Mouse (Mus musculus): ENCODE measurements around the gene Sucla2. TPM values are rescaled to one million over a fixed set of nuclear protein-coding genes. Genes with fewer than 3 reads are reported as not detected.
"Not testable (repeated sequence)": the region's sequence is repeated elsewhere in the genome, so short reads cannot be mapped to it uniquely, and the experiment has no call there.

The Sucla2 gene
- polyA plus RNA-seq, 1 experiment, result 48.5 TPM

- Histone ChIP-seq H3K27ac (ENCODE audit: insufficient read depth, low read depth, low read length) (no peak overlapping the region), H3K4me1 (ENCODE audit: control insufficient read depth, insufficient read depth, low read length) (peaks cover 9% of the 10 kb centered on the region)
Observed at GRCm38 (mm10) chr14:73550291-73550690, 25.2 kb downstream of the Sucla2 start.

GRCm38 (mm10) chr14:73550732-73551131 is 25.6 kb downstream of the Sucla2 start:
- H3K27ac ChIP-seq (ENCODE audit: insufficient read depth, low read depth, low read length), result no peak overlapping the region
- TF ChIP-seq CTCF (IDR thresholded peaks at IDR 0.05; ENCODE audit: low read depth, low read length) (no peak), POLR2A (IDR thresholded peaks at IDR 0.05; ENCODE audit: borderline replicate concordance, low read depth, low read length) (no peak)
- peaks cover 9% of the 10 kb centered on the region for H3K4me1 ChIP-seq (ENCODE audit: control insufficient read depth, insufficient read depth, low read length)
- H3K4me3 ChIP-seq (ENCODE audit: insufficient read depth, low read length), result no peak overlapping the region

More at GRCm38 (mm10) chr14:73550291-73550690, 25.2 kb downstream of the Sucla2 start:
- H3K4me3 ChIP-seq (ENCODE audit: insufficient read depth, low read length), result no peak overlapping the region
- TF ChIP-seq CTCF (IDR thresholded peaks at IDR 0.05; ENCODE audit: low read depth, low read length) (no peak), POLR2A (IDR thresholded peaks at IDR 0.05; ENCODE audit: borderline replicate concordance, low read depth, low read length) (no peak)

GRCm38 (mm10) chr14:73551164-73551563 is 26.0 kb downstream of the Sucla2 start:
- Histone ChIP-seq H3K4me3 (ENCODE audit: insufficient read depth, low read length) (no peak overlapping the region), H3K27ac (ENCODE audit: insufficient read depth, low read depth, low read length) (no peak overlapping the region), H3K4me1 (ENCODE audit: control insufficient read depth, insufficient read depth, low read length) (peaks cover 9% of the 10 kb centered on the region)
- no peak for TF ChIP-seq CTCF (IDR thresholded peaks at IDR 0.05; ENCODE audit: low read depth, low read length)
- TF ChIP-seq POLR2A (IDR thresholded peaks at IDR 0.05; ENCODE audit: borderline replicate concordance, low read depth, low read length), result no peak

DNA sequence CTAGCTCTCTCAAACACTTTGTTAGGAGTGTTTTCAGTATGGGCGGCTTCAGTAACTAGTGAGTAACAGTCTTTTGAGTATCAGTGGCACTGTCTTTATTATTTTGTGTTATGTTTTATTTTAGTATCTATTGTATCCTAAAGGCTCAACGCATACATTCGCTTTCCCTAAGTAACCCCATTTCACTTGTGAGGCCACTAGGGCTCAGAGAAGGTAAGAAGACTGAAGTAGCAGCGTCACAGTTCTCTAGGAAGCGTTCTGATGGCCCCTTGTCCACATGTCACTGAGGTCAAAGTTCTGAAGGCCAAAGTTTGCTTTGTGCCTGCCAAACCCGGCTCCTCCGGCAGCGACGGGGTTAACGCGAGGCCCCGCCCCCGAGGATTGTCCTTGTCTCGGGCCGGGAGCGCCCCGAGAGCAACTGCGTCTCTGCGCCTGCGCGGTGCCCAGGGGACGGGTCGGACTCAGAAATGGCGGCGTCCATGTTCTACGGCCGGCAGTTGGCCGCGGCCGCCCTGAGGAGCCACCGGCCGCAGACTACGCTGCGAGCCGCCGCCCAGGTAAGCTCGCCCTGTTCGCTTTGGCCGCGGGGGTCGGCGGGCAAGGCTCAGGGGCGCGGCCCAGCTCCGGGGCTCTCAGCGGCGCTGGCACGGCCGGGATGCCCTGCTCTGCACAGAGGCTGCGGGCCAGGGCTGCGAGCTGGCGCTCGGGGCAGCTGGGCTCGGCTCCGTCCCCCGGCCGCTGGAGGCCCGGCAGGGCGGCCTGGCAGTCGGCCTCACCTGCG is 27.4 kb downstream of the Sucla2 start:
- H3K27ac ChIP-seq (ENCODE audit: insufficient read depth, low read depth, low read length), result no peak overlapping the region
- peaks cover 17% of the 10 kb centered on the region for H3K4me1 ChIP-seq (ENCODE audit: control insufficient read depth, insufficient read depth, low read length)
- TF ChIP-seq CTCF (IDR thresholded peaks at IDR 0.05; ENCODE audit: low read depth, low read length) (no peak), POLR2A (IDR thresholded peaks at IDR 0.05; ENCODE audit: borderline replicate concordance, low read depth, low read length) (peak; percentile 42; the same call in 1 of the 2 replicates)

DNA sequence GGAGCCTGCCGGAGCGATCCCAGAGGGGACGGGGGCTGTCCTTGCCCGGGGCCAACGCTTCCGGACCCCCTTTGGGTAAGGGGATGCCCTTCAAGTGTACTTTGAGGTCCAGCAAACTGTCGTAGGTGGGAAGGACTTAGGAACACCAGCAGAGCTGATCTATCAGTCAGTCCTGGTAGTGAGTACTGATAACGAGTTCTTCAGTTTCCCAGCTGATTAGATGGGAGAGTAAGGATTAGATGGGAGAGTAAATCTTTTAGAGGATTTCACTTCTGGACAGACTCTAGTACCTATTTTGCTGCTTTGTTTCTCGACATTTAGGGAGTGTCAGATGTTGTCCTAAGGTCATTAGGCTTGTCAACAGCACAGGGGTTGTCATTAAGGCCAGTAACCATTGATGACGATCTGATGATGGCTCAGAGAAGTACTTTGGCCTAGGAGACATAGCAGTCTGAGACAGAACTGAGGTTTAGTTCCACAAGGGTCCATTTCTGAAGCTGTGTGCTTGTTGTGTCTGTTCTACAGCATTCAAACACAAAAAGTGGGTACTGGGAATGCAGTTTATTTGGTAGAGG is 28.1 kb downstream of the Sucla2 start:
- Histone ChIP-seq H3K4me1 (ENCODE audit: control insufficient read depth, insufficient read depth, low read length) (peaks cover 22% of the 10 kb centered on the region), H3K4me3 (ENCODE audit: insufficient read depth, low read length) (peak overlapping the region; percentile 85), H3K27ac (ENCODE audit: insufficient read depth, low read depth, low read length) (no peak overlapping the region)
- TF ChIP-seq CTCF (IDR thresholded peaks at IDR 0.05; ENCODE audit: low read depth, low read length) (no peak), POLR2A (IDR thresholded peaks at IDR 0.05; ENCODE audit: borderline replicate concordance, low read depth, low read length) (no peak)

More for the DNA sequence above, 27.4 kb downstream of the Sucla2 start:
- peak overlapping the region; percentile 85 for H3K4me3 ChIP-seq (ENCODE audit: insufficient read depth, low read length)

- not testable (repeated sequence) for H3K4me1 ChIP-seq (ENCODE audit: control insufficient read depth, insufficient read depth, low read length); H3K27ac ChIP-seq (ENCODE audit: insufficient read depth, low read depth, low read length); H3K4me3 ChIP-seq (ENCODE audit: insufficient read depth, low read length)
Observed at GRCm38 (mm10) chr14:73569831-73570230, 44.7 kb downstream of the Sucla2 start.

GRCm38 (mm10) chr14:73571143-73571542 is 46.0 kb downstream of the Sucla2 start:
- H3K4me3 ChIP-seq (ENCODE audit: insufficient read depth, low read length), result no peak overlapping the region
- no peak overlapping the region for H3K27ac ChIP-seq (ENCODE audit: insufficient read depth, low read depth, low read length)
- H3K4me1 ChIP-seq (ENCODE audit: control insufficient read depth, insufficient read depth, low read length), result no peaks in the 10 kb centered on the region
- no peak for TF ChIP-seq POLR2A (IDR thresholded peaks at IDR 0.05; ENCODE audit: borderline replicate concordance, low read depth, low read length)
- TF ChIP-seq CTCF (IDR thresholded peaks at IDR 0.05; ENCODE audit: low read depth, low read length), result no peak

GRCm38 (mm10) chr14:73574053-73574452 is 48.9 kb downstream of the Sucla2 start:
- Histone ChIP-seq H3K4me3 (ENCODE audit: insufficient read depth, low read length) (no peak overlapping the region), H3K4me1 (ENCODE audit: control insufficient read depth, insufficient read depth, low read length) (no peaks in the 10 kb centered on the region), H3K27ac (ENCODE audit: insufficient read depth, low read depth, low read length) (no peak overlapping the region)
- TF ChIP-seq CTCF (IDR thresholded peaks at IDR 0.05; ENCODE audit: low read depth, low read length), result no peak
- TF ChIP-seq POLR2A (IDR thresholded peaks at IDR 0.05; ENCODE audit: borderline replicate concordance, low read depth, low read length), result no peak

DNA sequence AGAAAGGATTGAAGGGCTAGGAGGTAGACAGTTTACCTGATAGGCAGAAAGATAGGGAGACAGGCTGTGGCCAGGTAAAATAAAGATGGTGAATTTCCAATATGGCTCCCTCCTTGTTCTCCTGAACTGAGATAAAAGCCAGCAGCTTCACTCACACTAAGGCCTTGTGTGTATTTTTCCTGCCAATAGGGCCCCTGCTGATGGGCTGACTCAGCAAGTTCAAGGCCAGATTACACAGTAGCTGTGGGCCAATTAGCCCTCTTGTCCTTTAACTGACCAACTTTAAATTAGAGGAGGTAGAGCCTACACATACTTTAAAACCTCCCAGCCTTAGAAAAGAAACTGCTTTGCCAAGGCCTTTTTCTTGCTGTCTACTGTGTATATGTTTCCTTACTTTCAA is 51.2 kb downstream of the Sucla2 start:
- Histone ChIP-seq H3K4me1 (ENCODE audit: control insufficient read depth, insufficient read depth, low read length) (no peaks in the 10 kb centered on the region), H3K4me3 (ENCODE audit: insufficient read depth, low read length) (no peak overlapping the region), H3K27ac (ENCODE audit: insufficient read depth, low read depth, low read length) (no peak overlapping the region)
- TF ChIP-seq CTCF (IDR thresholded peaks at IDR 0.05; ENCODE audit: low read depth, low read length) (no peak), POLR2A (IDR thresholded peaks at IDR 0.05; ENCODE audit: borderline replicate concordance, low read depth, low read length) (no peak)

DNA sequence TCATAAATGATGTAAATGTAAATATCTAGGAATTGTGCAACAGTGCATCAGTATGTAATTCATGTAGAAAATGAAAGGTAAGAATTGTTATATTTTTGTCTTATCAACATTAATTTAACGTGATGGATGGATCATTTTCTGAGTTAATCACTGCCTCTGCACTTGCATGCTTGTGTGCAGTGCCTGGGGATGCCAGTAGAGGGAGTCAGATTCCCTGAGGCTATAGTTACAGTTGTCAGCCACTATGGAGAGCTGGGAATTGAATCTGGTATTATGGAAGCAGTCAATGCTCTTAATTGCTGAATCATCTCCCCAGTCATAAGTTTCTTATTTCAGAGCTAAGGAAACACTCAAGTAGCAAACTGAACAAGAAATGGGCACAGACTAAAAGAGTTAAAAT is 63.0 kb downstream of the Sucla2 start:
- Histone ChIP-seq H3K27ac (ENCODE audit: insufficient read depth, low read depth, low read length) (no peak overlapping the region), H3K4me1 (ENCODE audit: control insufficient read depth, insufficient read depth, low read length) (no peaks in the 10 kb centered on the region), H3K4me3 (ENCODE audit: insufficient read depth, low read length) (no peak overlapping the region)
- TF ChIP-seq CTCF (IDR thresholded peaks at IDR 0.05; ENCODE audit: low read depth, low read length) (no peak), POLR2A (IDR thresholded peaks at IDR 0.05; ENCODE audit: borderline replicate concordance, low read depth, low read length) (no peak)

Data from bone marrow macrophage, adult 2 months (primary cell).